Mouse (Mus musculus) 416B (cell line): ENCODE measurements around the gene Irak4.

Source experiments
- DNase-seq: peaks from one replicate; pipeline ENCODE4 v3.0.0; 2011; ENCODE audit warnings: low read depth

The Irak4 gene

GRCm38 (mm10) chr15:94564909-94565308 lies 21.5 kb downstream of the Irak4 start:
- DNase-seq: peak; percentile 69

GRCm38 (mm10) chr15:94565854-94566253 lies 22.4 kb downstream of the Irak4 start:
- DNase-seq: peak; percentile 99

DNA sequence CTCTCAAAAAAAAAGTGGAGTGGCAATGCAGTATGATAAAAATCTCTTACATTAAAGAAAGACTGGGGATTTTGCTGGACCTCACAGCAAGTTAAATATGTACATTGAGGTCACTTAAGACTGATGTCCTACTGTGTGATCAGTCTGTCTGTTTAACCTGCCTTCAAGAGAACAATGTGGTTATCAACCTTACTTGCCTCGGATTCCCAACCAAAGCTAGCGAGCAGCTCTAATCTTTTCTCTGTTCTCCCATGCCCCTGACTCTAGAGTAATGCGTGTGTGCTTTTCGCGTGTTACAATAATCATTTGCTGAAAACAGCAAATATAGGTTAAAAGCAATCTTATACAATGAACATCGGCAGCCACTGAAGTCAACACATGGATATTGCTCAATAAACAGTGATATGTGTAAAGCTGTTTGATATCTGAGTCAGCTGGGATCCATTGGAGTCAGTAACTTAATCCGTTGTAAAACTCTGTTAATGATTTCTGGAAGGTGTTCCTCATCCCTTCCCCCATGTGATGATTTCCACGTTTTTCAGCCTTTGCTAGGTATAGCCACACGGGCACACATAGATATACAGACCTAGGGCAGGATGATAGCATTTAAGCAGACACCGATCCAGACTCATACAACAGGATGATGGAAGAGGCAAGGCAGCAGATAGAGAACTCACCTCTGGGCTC lies 25.2 kb downstream of the Irak4 start:
- DNase-seq: no peak

DNA sequence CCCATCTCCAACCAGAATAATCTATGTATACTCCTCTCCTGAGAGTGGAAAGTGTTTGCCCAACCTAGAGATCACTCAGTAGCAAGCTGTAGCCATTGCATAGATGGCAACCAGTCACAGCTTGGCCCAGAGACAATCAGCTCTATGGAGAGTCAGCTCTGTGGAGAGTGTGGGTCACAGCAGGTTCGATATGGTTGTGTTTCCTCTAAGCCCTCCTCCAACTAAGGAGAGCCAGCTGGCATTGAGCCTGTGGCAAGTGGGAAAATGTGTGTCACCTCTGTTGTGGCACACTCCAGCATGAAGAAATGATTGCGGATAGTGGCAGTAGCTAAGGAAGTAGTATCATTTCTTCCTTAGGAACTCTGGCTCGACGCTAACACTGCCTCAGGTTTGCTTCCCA lies 28.1 kb downstream of the Irak4 start:
- no peak for DNase-seq

- DNase-seq: no peak
Measured at GRCm38 (mm10) chr15:94572746-94573145, 29.3 kb downstream of the Irak4 start.

DNA sequence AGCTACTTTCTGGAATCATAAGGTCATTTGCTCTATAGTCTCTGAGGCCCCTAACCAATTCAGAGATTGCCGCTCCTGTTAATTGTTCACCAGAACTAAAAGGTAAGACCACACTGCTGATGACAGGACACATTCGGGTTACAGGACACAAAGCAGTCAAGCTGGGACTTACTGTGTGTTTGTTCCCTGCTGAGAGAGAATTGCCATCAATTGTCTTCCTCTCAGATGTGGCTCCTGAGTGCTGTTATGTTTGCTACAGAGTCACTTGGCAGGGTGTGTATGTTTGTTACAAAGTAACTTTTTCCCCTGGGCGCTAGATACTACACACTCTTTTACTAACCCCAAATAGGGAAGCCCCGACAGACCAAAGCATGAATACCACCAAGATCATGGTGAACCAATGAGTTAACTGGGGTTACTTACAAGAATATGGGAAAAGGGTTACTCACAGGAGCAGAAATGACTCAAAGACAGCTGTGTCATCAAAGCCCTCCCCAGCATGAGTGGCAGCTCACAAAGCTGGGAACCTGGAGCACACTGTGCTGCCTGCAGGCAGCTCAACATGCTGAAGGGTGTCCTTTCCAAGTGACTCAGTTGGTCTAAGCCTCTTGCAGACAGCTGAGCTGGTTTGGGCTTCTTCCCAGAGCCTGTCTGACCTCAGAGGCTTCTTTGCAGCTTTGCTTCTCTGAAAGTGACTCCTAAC lies 31.3 kb downstream of the Irak4 start:
- peak; percentile 58 for DNase-seq

- no peak for DNase-seq
Measured at GRCm38 (mm10) chr15:94582000-94582593, 38.7 kb downstream of the Irak4 start.

- no peak for DNase-seq
Measured at GRCm38 (mm10) chr15:94583153-94583552, 39.7 kb downstream of the Irak4 start.

DNA sequence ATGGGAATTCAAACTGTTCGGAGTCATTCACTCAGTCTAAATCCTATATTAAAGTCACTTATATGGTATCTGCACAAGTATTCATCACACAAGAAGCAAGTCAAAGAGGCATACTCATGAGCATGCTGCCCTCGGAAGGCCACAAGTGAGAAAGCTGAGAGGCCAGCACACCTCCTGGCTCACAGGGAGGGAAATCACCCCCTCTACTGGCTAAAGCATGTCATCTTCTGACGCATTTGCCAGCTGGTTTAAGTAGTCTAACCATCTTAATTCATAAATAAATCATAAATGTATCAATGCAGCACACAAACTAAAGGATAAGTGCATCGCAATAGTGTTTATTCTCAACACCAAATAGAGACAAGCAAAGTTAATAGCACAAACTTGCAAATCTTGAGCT lies 41.3 kb downstream of the Irak4 start:
- peak; percentile 60 for DNase-seq

DNA sequence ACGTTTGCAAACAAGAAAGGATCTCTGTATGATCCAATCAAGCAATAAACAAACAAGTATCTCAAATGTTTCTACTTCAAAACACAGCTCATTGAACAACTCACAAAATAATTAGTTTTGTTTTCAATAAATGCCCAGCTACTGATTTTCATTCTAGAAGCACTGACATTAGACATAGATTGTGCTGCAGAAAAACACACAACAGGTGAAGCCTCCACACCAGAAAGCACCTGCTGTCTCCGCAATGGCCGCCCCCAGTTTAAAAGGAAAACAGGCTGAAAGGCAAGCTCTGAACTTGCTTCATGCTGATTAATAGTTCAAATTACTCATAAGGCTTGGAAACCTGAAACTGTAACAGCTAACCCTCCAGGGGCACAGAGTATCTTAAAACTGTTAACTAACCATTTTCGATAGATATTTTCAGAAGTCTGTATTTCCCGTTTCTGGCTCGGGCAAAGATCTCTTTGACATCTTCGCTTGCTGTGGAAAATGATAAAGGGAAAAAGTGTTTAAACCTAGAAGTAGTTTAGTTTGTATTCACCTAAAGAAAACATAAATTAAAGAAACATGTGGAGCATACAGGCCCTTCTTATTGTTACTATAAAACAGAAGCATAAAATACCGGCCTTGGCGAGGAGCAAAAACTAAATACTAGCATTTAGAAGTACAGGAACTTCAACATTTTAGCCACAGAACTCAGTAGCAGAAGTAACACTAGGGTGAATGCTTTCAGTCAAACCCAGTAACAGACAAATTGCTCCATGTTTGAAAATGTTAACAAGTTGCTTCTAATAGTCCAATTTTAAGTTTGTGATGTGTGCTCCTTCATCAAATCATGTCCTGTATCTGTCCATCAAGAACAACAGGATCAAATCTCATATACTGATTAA lies 44.6 kb downstream of the Irak4 start:
- DNase-seq: peak; percentile 11

GRCm38 (mm10) chr15:94589219-94590075 lies 46.0 kb downstream of the Irak4 start, which contains the start of gene Twf1:
Twf1 (minus strand) TSS chr15:94589889.
- DNase-seq: peak; percentile 97

DNA sequence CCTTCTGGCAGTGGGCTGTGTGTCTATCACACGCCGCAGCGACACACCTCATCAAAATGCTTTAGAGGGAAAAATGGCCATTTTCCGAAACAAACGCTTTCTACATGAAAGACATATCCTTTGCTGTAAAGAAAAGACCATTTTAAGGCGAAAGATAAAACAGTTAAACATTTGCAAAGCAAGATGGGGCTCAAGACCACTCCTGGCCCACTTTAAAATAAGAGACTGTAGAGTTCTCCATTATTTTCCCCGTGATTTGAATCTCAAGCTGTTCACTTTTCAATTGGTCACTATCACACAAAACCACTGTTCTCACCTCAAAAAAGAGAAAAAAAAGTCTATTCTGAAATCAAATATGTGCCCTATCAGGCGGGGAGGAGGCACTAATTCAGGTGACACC lies 46.6 kb downstream of the Irak4 start:
- no peak for DNase-seq

DNA sequence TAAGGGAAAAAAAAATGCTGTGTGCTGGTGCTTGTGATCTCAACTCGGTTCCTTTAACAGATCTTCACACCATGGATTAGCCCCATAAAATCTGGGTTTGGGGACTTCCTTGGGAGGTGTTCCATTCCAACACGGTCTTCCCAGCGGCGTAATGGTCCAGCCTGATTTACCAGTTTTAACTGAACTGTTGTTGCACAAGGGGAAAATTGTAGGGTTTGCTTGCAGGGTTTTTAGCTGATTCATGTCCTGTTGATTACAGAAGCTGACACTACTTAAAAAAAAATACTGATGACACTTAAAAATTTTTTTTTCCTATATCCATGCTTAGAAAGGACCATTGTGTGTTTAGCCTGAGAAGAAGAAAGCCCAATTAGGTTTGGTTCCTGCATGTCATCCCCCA lies 47.9 kb downstream of the Irak4 start:
- peak; percentile 78 for DNase-seq

DNA sequence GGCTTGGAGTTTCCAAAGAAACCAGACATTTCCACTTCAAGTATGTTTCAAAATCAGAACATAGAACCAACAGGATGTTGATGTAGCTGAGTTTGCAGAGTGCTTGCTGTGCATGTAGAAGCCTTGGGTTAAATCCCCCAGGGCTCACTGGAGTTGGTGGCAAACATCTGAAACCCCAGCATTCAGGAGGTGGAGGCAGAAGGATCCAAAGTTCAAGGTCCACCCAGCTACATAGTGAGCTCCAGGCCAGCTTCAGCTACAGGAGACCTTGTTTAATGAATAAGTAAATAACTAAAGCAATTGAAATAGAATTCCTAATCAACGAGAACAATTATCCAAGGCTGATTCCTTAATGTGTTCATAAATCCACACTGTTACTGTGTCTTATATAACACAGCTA lies 50.1 kb downstream of the Irak4 start:
- no peak for DNase-seq

GRCm38 (mm10) chr15:94600145-94600707 lies 56.8 kb downstream of the Irak4 start:
- DNase-seq: no peak

DNA sequence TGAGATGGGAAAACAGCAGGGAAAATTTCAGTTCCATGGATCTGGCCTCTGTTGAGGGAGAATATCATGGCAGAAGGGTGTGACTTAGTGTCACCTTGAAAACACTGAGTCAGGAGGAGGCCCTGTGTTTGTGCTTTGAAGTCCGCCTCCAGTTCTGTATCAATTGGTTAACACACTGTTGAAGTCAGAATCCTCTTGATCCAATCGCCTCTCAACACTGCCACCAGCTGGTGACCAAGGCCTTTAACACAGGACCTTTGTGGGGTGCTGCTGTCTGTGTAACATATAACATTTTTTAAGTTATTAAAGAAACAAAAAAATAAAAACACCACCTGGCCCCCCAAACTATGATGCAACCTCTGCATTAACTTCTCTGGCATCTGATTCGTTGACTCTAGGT lies 57.9 kb downstream of the Irak4 start:
- DNase-seq: peak; percentile 78

DNA sequence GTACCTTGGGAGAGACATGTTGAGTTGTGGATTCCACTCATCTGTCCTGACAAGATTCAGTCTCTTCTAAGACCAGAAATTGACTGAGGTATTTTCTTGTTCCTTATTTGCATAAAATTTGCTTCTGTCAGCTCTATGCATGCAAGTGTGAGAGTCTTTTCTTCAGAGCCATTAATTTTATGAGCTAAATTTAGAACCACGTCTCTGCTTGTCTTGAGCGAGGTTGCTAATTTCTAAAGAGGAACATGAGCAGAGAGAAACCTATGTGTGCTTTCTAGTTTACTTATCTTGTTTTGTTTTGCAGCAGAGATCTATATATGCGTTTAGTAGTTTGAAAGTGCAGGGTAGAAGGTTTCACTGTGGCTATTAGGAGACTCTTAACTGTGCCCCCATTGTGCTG lies 59.0 kb downstream of the Irak4 start:
- no peak for DNase-seq

DNA sequence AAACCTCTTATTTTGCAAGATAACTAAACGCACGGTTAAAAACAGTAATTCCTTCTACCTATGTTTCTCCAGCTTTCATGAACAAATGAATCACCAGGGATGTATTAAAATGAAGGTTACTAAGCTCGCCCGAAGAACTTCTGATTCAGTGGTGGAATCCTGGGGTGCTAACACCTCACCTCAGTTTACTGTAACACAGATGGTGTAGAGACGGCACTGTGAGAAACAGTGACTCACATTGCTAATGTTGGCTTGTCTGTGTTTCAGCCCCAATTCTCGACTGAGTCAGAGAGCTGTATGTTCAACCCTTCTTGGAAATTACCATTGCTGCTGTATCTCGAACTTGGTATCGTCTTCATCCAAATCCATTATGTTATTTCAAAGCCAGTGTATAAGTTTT lies 64.3 kb downstream of the Irak4 start:
- no peak for DNase-seq

- peak; percentile 11 for DNase-seq
Measured at GRCm38 (mm10) chr15:94616036-94616435, 72.6 kb downstream of the Irak4 start.

DNA sequence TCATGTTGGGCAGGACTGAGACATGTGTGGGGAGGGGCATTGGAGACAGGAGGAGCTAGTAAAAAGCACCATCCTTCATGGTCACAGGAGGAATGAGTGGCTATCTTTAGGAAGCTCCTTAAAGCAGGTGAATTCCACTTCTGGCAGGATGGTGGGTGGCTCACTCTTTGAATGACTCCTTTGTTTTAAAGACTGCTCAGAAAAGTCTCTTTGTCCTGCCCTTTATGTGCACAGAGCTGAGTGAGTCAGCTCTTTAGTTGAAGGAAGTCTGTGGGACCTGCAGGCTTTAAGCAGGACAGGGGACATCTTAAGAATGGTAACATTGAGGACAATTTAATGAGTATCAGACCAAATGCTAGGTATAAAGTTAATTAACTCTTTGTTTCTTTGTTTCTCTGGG lies 77.5 kb downstream of the Irak4 start:
- DNase-seq: peak; percentile 13

GRCm38 (mm10) chr15:94628463-94628829 lies 85.0 kb downstream of the Irak4 start:
- no peak for DNase-seq
